Mouse (Mus musculus) left cerebral cortex, adult 18-20 months (tissue): ENCODE data around the gene Hkdc1. TPM values are rescaled to one million over a fixed set of nuclear protein-coding genes. Genes with fewer than 3 reads are reported as not detected.

Experiments used
- DNase-seq, 2 experiments: peaks; one replicate each; pipeline ENCODE4 v3.0.0; 2021 to 2022; ENCODE audit warnings: low spot score in 2 of 2, mixed read lengths in 1 of 2
- total RNA-seq, 2 experiments: library from RNA; stranded (reverse); gene quantifications; 2 replicates each; pipeline ENCODE4 v1.2.3; 2021

Hkdc1 gene
- total RNA-seq, 2 experiments from 2014 or later = 5.9 to 7.2 TPM

- no peak for DNase-seq
These were observed 39.3 kb downstream of the Hkdc1 start for GRCm38 (mm10) chr10:62383011-62383410.

- DNase-seq = no peak
These were observed 41.4 kb downstream of the Hkdc1 start for GRCm38 (mm10) chr10:62380936-62381335.

- DNase-seq = no peak
These were observed 42.5 kb downstream of the Hkdc1 start, which contains the start of gene Hk1 for GRCm38 (mm10) chr10:62379808-62380207. Gene Hk1, minus strand, starts transcription at chr10:62379908.

GRCm38 (mm10) chr10:62358827-62359226 lies 63.5 kb downstream of the Hkdc1 start:
- DNase-seq = no peak

- DNase-seq = peak in 1 of 2 experiments; percentile 37
These were observed 66.1 kb downstream of the Hkdc1 start for GRCm38 (mm10) chr10:62356105-62356730.

- DNase-seq = no peak
These were observed 77.1 kb downstream of the Hkdc1 start for GRCm38 (mm10) chr10:62345147-62345546.

GRCm38 (mm10) chr10:62344004-62344752 lies 78.1 kb downstream of the Hkdc1 start:
- DNase-seq = no peak

GRCm38 (mm10) chr10:62342512-62342911 lies 79.8 kb downstream of the Hkdc1 start:
- DNase-seq = no peak

GRCm38 (mm10) chr10:62341956-62342355 lies 80.3 kb downstream of the Hkdc1 start:
- DNase-seq = no peak

GRCm38 (mm10) chr10:62340991-62341390 lies 81.3 kb downstream of the Hkdc1 start:
- no peak for DNase-seq

- peak; percentile 96 to 98 for DNase-seq
These were observed 82.1 kb downstream of the Hkdc1 start for GRCm38 (mm10) chr10:62340095-62340731.

GRCm38 (mm10) chr10:62339211-62340094 lies 82.8 kb downstream of the Hkdc1 start:
- DNase-seq = peak; percentile 66 to 69

GRCm38 (mm10) chr10:62338626-62339025 lies 83.7 kb downstream of the Hkdc1 start:
- DNase-seq = no peak

GRCm38 (mm10) chr10:62338176-62338575 lies 84.1 kb downstream of the Hkdc1 start:
- DNase-seq = no peak

- DNase-seq = no peak
These were observed 85.4 kb downstream of the Hkdc1 start for GRCm38 (mm10) chr10:62336601-62337578.

GRCm38 (mm10) chr10:62335423-62335776 lies 86.9 kb downstream of the Hkdc1 start:
- no peak for DNase-seq

- no peak for DNase-seq
These were observed 87.4 kb downstream of the Hkdc1 start for GRCm38 (mm10) chr10:62334686-62335422.

- DNase-seq = no peak
These were observed 89.0 kb downstream of the Hkdc1 start for GRCm38 (mm10) chr10:62333269-62333668.
